ENCODE assay signal across 16 mouse cellular contexts in the genomic region with DNA sequence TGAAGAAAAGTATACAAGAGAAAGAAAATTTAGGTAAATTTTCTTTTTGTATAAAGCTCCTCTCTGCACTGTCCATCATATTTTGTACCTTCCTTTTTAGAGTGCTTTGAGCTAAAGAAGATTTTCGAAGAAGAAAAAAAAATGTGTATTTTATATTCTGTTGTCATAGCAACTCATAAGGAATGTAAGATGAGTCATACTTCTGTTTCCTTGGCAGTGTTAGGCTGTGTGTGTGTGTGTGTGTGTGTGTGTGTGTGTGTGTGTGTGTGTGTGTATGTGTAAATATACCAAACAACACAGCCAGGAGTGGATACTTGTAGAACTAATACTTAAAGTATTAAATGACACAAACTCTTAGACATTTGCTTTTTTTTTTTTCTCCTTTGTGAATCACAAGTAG. TPM values are rescaled to one million over a fixed set of nuclear protein-coding genes. Genes with fewer than 3 reads are reported as not detected.
A peak's percentile ranks its signal among the peaks of the same experiment; 100 is the strongest.
DNase-seq lines count a peak whose midpoint lies in the region; ATAC-seq lines count a peak whose summit lies in the region.
"Had no signal": no experiment of that assay in that cellular context is flagged by ENCODE, and none has a peak within 500 bp of the region (broad histone marks: within the 10 kb centered on the region; RNA-seq: fewer than 3 reads in every experiment).

No protein-coding gene starts in this region.

- 0 out of 2 replicates have a peak, but pooled peaks have one; percentile 18 for ATAC-seq in embryonic facial prominence, embryonic 14.5 days (ENCODE audit: low read depth)
- ATAC-seq: liver, postnatal 0 days; Patski had no signal

- H3K4me2 ChIP-seq in embryonic facial prominence, embryonic 14.5 days (ENCODE audit: low read depth, low read length): no peak overlapping the region
- H3K4me2 ChIP-seq: embryonic facial prominence, embryonic 15.5 days; heart, embryonic 11.5 days; hindbrain, embryonic 15.5 days had no signal

- DNase-seq in embryonic facial prominence, embryonic 14.5 days (ENCODE audit: low spot score): peak; percentile 58
- no peak for DNase-seq in embryonic facial prominence, embryonic 10.5 days (ENCODE audit: low spot score)
- DNase-seq in layer of hippocampus, adult 9-11 months: peak; percentile 18
- DNase-seq in layer of hippocampus, postnatal 14 days (ENCODE audit: low spot score in 2 of 2): no peak
- DNase-seq in right cerebral cortex, adult 18-20 months: peak; percentile 25
- DNase-seq in right cerebral cortex, postnatal 25 days: no peak
- no peak for DNase-seq in ovary, postnatal 14 days (ENCODE audit: low spot score)
- DNase-seq in spleen, postnatal 4 days (ENCODE audit: low spot score in 2 of 2): no peak
- DNase-seq: cerebellum, adult 9-11 months; kidney, postnatal 25 days; liver, postnatal 0 days had no signal

- H3K4me1 ChIP-seq in embryonic facial prominence, embryonic 14.5 days (ENCODE audit: control insufficient read depth, insufficient read depth, low read length): no peaks in the 10 kb centered on the region
- no peaks in the 10 kb centered on the region for H3K4me1 ChIP-seq in embryonic facial prominence, embryonic 10.5 days
- H3K4me1 ChIP-seq: embryonic facial prominence, embryonic 15.5 days; hindbrain, embryonic 15.5 days had no signal

- H3K27me3 ChIP-seq in embryonic facial prominence, embryonic 14.5 days (replicated peaks; ENCODE audit: control insufficient read depth, insufficient read depth, low read length): no peaks in the 10 kb centered on the region
- no peaks in the 10 kb centered on the region for H3K27me3 ChIP-seq in embryonic facial prominence, embryonic 10.5 days (replicated peaks; ENCODE audit: low read depth, poor library complexity, severe bottlenecking)
- H3K27me3 ChIP-seq: embryonic facial prominence, embryonic 15.5 days; hindbrain, embryonic 15.5 days; Patski had no signal

- no peak overlapping the region for H3K9ac ChIP-seq in embryonic facial prominence, embryonic 14.5 days (ENCODE audit: low read depth, low read length)
- H3K9ac ChIP-seq: embryonic facial prominence, embryonic 15.5 days; hindbrain, embryonic 15.5 days; liver, postnatal 0 days had no signal

- peaks cover 5% of the 10 kb centered on the region; the same call in 1 of the 2 replicates for H3K36me3 ChIP-seq in embryonic facial prominence, embryonic 14.5 days (ENCODE audit: control insufficient read depth, insufficient read depth, low read length)
- H3K36me3 ChIP-seq in embryonic facial prominence, embryonic 10.5 days (replicated peaks): peaks cover 59% of the 10 kb centered on the region
- H3K36me3 ChIP-seq: embryonic facial prominence, embryonic 15.5 days had no signal

- H3K9me3 ChIP-seq in embryonic facial prominence, embryonic 14.5 days (ENCODE audit: control insufficient read depth, low read length): no peaks in the 10 kb centered on the region
- H3K9me3 ChIP-seq in embryonic facial prominence, embryonic 10.5 days: peaks cover 14% of the 10 kb centered on the region
- H3K9me3 ChIP-seq: embryonic facial prominence, embryonic 15.5 days; hindbrain, embryonic 15.5 days had no signal

- WGBS in embryonic facial prominence, embryonic 14.5 days: 29% methylated on average over 1 of the region's 1 CpGs
- 88% methylated on average over 1 of the region's 1 CpGs for WGBS in embryonic facial prominence, embryonic 10.5 days

- H3K4me3 ChIP-seq in embryonic facial prominence, embryonic 14.5 days (ENCODE audit: low read depth, low read length): no peak overlapping the region
- no peak overlapping the region for H3K4me3 ChIP-seq in embryonic facial prominence, embryonic 10.5 days
- H3K4me3 ChIP-seq: embryonic facial prominence, embryonic 15.5 days; hindbrain, embryonic 15.5 days had no signal

- no peak overlapping the region; the same call in 1 of the 2 replicates for H3K27ac ChIP-seq in embryonic facial prominence, embryonic 14.5 days (replicated peaks; ENCODE audit: low read depth, low read length)
- H3K27ac ChIP-seq in embryonic facial prominence, embryonic 10.5 days (replicated peaks): no peak overlapping the region
- H3K27ac ChIP-seq: embryonic facial prominence, embryonic 15.5 days; hindbrain, embryonic 15.5 days had no signal

RNA-seq across cellular contexts. Expression of a gene that starts 39.0 kb away (rescaled TPM):
- polyA plus RNA-seq in embryonic facial prominence, embryonic 14.5 days (2014; fragmentation: Nextera tagmentation; extraction: Ambion mirVana): 4.3 and 4.8 TPM in 2 replicates
- 9.7 and 10.5 TPM in 2 replicates for polyA plus RNA-seq in embryonic facial prominence, embryonic 10.5 days (2016; fragmentation: Nextera tagmentation; extraction: Ambion mirVana)
- 10 to 100 TPM; 20.0 to 31.5 TPM for total RNA-seq in layer of hippocampus, postnatal 14 days (2021)

RNA-seq across cellular contexts. Expression of a gene that starts 46.7 kb away (rescaled TPM):
- polyA plus RNA-seq in embryonic facial prominence, embryonic 14.5 days (2014; fragmentation: Nextera tagmentation; extraction: Ambion mirVana): not detected in 2 replicates
- polyA plus RNA-seq in embryonic facial prominence, embryonic 10.5 days (2016; fragmentation: Nextera tagmentation; extraction: Ambion mirVana): not detected in 2 replicates
- under 1 TPM in 1 of 2 experiments, not detected in 1; 0.26 TPM for total RNA-seq in layer of hippocampus, postnatal 14 days (2021)
- polyA plus RNA-seq: embryonic facial prominence, embryonic 15.5 days; heart, embryonic 11.5 days; hindbrain, embryonic 15.5 days; Patski; stomach, embryonic 16.5 days had no signal

Comparison
In these comparisons a context has a peak if more than half of its experiments do, and no peak if none do; other contexts are left out.
1. DNase-seq: peak in embryonic facial prominence, embryonic 14.5 days (single experiment), layer of hippocampus, adult 9-11 months (single experiment) and right cerebral cortex, adult 18-20 months (single experiment); none in embryonic facial prominence, embryonic 10.5 days (single experiment), layer of hippocampus, postnatal 14 days (0 of 2), right cerebral cortex, postnatal 25 days (single experiment), ovary, postnatal 14 days (single experiment) and spleen, postnatal 4 days (0 of 2).